Mouse (Mus musculus) stomach, embryonic 16.5 days (tissue): ENCODE data around the gene 1520401A03Rik. TPM values are rescaled to one million over a fixed set of nuclear protein-coding genes. Genes with fewer than 3 reads are reported as not detected.

Source experiments
- ATAC-seq: fragments of 200-750 bp; cut with Nextera tagmentation; 2 replicates; pipeline ENCODE4 v1.8.0; 2017; ENCODE audit warnings: moderate number of reproducible peaks, moderate TSS enrichment; ENCODE audit not compliant: insufficient read depth, low FRiP score
- H3K27ac ChIP-seq: fragments of 300-500 bp; sonication (generic); 2 replicates; pipeline ENCODE4 v1.5.1; 2014; ENCODE audit warnings: low read length
- H3K27me3 ChIP-seq: fragments of 300-500 bp; sonication (generic); 2 replicates; pipeline ENCODE4 v1.6.1; 2014; ENCODE audit warnings: low read length, control low read depth, mixed read lengths; ENCODE audit not compliant: control insufficient read depth, insufficient read depth
- H3K36me3 ChIP-seq: fragments of 300-500 bp; sonication (generic); 2 replicates; pipeline ENCODE4 v1.6.1; 2014; ENCODE audit warnings: low read length; ENCODE audit not compliant: control insufficient read depth, insufficient read depth
- H3K4me1 ChIP-seq: fragments of 300-500 bp; sonication (generic); 2 replicates; pipeline ENCODE4 v1.6.1; 2014; ENCODE audit warnings: low read length, control low read depth, mixed read lengths; ENCODE audit not compliant: control insufficient read depth, insufficient read depth
- H3K4me2 ChIP-seq: fragments of 300-500 bp; sonication (generic); 2 replicates; pipeline ENCODE4 v1.6.1; 2014; ENCODE audit warnings: low read depth, low read length, mixed read lengths
- H3K4me3 ChIP-seq: fragments of 300-500 bp; sonication (generic); replicated peaks from 2 replicates; pipeline ENCODE4 v1.5.1; 2014; ENCODE audit warnings: mild to moderate bottlenecking, low read length
- H3K9ac ChIP-seq: fragments of 300-500 bp; sonication (generic); 2 replicates; pipeline ENCODE4 v1.6.1; 2014; ENCODE audit warnings: low read length
- H3K9me3 ChIP-seq: fragments of 300-500 bp; sonication (generic); replicated peaks from 2 replicates; pipeline ENCODE4 v1.6.1; 2016; ENCODE audit warnings: low read length, control low read depth; ENCODE audit not compliant: control insufficient read depth
- WGBS: fragments of 180-500 bp; shearing (Covaris S2); extraction: QIAGEN DNeasy Blood & Tissue Kit; methylation state at CpG from one replicate; pipeline ENCODE4 v1.1.7; 2014; 5-methylcytosine and 5-hydroxymethylcytosine counted together
- polyA plus RNA-seq: library from polyadenylated mRNA; unstranded; fragments of >200 nt; fragmentation: Nextera tagmentation; extraction: Ambion mirVana; gene quantifications from 2 replicates; pipeline ENCODE4 v1.2.1, GENCODE M21; 2015

The 1520401A03Rik gene
- polyA plus RNA-seq, 1 experiment from 2014 or later = 0.23 TPM

DNA sequence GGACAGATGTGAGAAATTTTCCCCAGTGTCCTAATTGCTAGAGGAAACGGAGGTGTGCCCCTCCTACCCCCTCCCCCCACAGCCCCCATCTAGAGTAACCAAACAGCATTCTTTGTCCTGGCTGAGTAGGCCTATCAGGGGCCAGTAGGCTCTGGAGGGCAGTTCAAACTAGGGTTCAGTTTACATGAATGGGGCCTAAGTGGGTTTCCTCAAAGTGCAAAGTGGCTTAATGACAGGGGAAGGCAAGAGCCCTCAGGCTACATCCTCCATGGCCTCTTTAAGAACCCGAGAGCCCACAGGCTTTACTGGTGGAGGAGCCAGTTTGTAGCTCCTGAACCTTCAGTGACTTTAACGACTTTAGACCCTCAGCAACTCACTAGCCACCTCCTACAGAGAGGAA, 26.8 kb downstream of the 1520401A03Rik start:
- Histone ChIP-seq H3K27ac (no peak overlapping the region), H3K4me3 (no peak overlapping the region)
- no peak for ATAC-seq

DNA sequence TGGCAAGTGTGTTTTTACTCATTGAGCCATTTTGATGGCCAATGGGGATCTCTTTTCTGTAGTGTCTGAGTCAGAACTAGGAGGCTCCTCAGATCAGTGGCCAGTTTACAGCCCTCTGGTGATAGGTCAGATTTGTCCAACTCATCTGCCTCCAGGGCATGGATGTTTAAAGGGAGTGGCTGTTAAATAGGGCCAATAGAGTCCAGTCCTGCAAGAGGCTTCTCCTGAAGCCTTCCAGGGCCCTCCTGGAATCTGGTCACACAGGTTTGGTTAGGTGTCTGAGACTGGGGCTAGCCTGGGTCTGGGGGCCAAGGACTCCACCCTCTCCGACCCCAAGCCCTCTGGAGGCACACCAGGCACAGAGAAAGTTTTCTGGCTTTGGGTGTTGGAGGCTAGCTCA, 28.1 kb downstream of the 1520401A03Rik start:
- no peak overlapping the region for H3K4me2 ChIP-seq
- no peak overlapping the region for H3K27ac ChIP-seq
- peaks cover 3% of the 10 kb centered on the region; the same call in 1 of the 2 replicates for H3K4me1 ChIP-seq
- no peaks in the 10 kb centered on the region for H3K36me3 ChIP-seq
- H3K9me3 ChIP-seq = no peaks in the 10 kb centered on the region
- 0 out of 2 replicates have a peak, but pooled peaks cover 2% of the 10 kb centered on the region for H3K27me3 ChIP-seq
- H3K9ac ChIP-seq = no peak overlapping the region
- 73% methylated on average over 1 of the region's 1 CpGs for WGBS
- H3K4me3 ChIP-seq = no peak overlapping the region
- ATAC-seq = no peak

More for the DNA sequence above, 26.8 kb downstream of the 1520401A03Rik start:
- Histone ChIP-seq H3K36me3 (no peaks in the 10 kb centered on the region), H3K27me3 (peaks cover 5% of the 10 kb centered on the region; the same call in 1 of the 2 replicates), H3K9ac (no peak overlapping the region), H3K4me2 (no peak overlapping the region), H3K4me1 (peaks cover 5% of the 10 kb centered on the region; the same call in 1 of the 2 replicates), H3K9me3 (no peaks in the 10 kb centered on the region)
- WGBS = 23% methylated on average over 3 of the region's 3 CpGs

DNA sequence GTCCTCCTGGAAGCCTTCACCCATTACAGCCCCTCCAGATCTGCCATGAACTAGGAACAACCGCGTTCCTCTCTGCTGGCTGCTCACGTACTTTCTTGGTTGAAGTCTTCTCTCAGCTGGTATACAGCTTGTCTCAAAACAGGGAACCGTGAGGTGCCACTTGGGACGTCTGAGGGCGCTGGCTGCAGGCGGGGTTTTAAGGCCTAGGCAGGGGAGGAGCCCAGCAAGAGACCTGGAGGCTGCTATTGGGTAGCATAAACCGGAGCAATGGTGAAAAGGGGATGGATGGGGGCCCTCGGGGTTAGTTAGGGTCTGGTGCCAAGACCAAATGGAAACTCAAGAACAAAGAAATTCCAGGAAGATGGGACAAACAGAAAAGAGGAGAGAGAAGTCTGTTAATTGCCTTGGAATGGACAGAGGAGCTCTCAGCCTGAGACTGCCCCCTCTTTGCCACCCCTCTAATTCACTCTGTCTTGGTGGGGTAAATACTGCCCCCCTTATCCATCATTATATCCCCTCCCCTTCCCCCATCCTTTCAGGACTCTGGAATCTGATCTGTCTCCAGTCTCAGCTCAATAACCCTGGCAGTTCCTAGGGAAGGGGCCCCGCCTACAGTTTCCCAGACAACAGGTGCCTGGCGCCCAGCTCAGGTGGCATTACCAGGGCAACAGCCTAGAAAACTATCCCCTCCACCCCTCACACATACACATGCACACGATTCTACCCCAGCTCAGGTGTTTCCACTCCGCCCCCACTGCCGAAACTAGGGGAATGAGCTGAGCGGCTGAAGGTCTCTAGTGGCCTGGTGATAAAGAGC, 38.5 kb downstream of the 1520401A03Rik start, which contains the start of gene Cldn9:
Cldn9 (minus strand) TSS at position 171 of the 817 bp plus-strand sequence.
- Histone ChIP-seq H3K4me1 (peaks cover 20% of the 10 kb centered on the region; the same call in 1 of the 2 replicates), H3K4me3 (no peak within 1 kb of the TSS), H3K27me3 (peaks cover 25% of the 10 kb centered on the region), H3K36me3 (no peaks in the 10 kb centered on the region), H3K4me2 (peak within 1 kb of the TSS; percentile 17), H3K9me3 (no peaks in the 10 kb centered on the region), H3K27ac (no peak within 1 kb of the TSS), H3K9ac (peak within 1 kb of the TSS; percentile 16; the same call in 1 of the 2 replicates)
- no peak; the same call in 1 of the 2 replicates for ATAC-seq
- 20% methylated on average over 15 of the region's 15 CpGs for WGBS

DNA sequence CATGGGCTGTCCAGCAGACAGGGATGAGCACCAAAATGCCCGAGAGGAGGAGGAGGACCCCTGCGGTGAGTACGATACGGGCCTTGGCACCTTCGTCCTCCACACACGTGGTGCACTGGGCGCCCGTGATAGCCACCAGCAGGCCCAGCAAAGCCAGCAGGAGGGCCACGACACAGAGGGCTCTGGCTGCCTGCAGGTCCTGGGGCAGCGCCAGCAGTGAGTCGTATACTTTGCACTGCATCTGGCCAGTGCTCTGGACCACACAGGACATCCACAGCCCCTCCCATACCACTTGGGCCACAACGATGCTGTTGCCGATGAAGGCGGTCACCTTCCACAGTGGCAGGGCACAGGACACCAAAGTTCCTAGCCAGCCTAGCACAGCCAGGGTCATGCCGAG, 39.4 kb downstream of the 1520401A03Rik start:
- H3K27ac ChIP-seq = no peak overlapping the region
- H3K4me1 ChIP-seq = peaks cover 20% of the 10 kb centered on the region; the same call in 1 of the 2 replicates
- no peaks in the 10 kb centered on the region for H3K36me3 ChIP-seq
- WGBS = 22% methylated on average over 15 of the region's 15 CpGs
- H3K27me3 ChIP-seq = peaks cover 28% of the 10 kb centered on the region
- peak overlapping the region; percentile 16; the same call in 1 of the 2 replicates for H3K9ac ChIP-seq
- no peak for ATAC-seq
- no peak overlapping the region for H3K4me3 ChIP-seq
- no peaks in the 10 kb centered on the region for H3K9me3 ChIP-seq
- peak overlapping the region; percentile 17 for H3K4me2 ChIP-seq

DNA sequence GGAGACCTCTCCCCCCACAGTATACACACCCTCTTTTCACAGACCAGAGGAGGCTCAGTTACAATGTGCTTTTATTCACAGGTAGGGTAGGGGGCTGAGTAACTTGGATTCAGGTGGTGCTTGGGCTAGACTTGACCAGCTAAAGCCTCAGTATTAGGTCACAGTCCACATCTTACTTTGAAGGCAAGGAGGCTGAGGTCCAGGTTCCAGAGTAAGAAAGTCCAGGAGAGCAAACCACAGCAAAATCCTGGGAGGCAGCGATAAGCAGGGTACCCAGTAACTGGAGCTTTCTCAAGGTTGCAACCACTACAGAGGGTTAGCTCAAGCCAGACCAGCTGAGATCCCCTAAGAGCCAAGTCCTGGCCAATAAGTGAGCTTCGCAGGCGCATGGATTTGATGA, 40.1 kb downstream of the 1520401A03Rik start:
- Histone ChIP-seq H3K9ac (no peak overlapping the region), H3K27me3 (peaks cover 28% of the 10 kb centered on the region), H3K27ac (no peak overlapping the region), H3K4me2 (no peak overlapping the region), H3K36me3 (no peaks in the 10 kb centered on the region), H3K9me3 (no peaks in the 10 kb centered on the region), H3K4me1 (peaks cover 24% of the 10 kb centered on the region; the same call in 1 of the 2 replicates), H3K4me3 (no peak overlapping the region)
- ATAC-seq = no peak
- 61% methylated on average over 3 of the region's 3 CpGs for WGBS

DNA sequence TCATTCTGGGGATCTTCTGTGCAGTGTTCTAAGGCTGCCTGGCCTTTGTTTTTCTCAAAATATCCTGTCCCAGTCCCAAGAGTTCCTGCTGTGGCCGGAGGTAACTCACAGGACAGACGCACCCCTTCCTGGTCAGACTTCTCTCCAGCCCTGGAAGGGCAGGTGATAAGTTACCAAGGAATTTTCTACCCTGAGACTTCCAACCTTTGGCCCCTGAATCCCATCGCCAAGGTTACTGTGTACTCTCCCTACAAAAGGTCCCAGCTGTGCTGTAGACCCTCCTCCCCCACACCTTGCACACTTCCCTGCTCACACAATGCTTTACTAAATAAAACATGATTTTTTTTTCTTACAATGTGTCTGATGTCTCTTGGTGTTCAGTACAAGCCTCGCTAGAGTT, 40.5 kb downstream of the 1520401A03Rik start:
- Histone ChIP-seq H3K9me3 (no peaks in the 10 kb centered on the region), H3K27me3 (peaks cover 28% of the 10 kb centered on the region), H3K9ac (peak overlapping the region; percentile 32; the same call in 1 of the 2 replicates), H3K4me2 (no peak overlapping the region), H3K27ac (peak overlapping the region; percentile 57), H3K36me3 (no peaks in the 10 kb centered on the region), H3K4me1 (peaks cover 24% of the 10 kb centered on the region; the same call in 1 of the 2 replicates), H3K4me3 (no peak overlapping the region)
- 35% methylated on average over 4 of the region's 4 CpGs for WGBS
- ATAC-seq = peak; percentile 16; the same call in 1 of the 2 replicates

DNA sequence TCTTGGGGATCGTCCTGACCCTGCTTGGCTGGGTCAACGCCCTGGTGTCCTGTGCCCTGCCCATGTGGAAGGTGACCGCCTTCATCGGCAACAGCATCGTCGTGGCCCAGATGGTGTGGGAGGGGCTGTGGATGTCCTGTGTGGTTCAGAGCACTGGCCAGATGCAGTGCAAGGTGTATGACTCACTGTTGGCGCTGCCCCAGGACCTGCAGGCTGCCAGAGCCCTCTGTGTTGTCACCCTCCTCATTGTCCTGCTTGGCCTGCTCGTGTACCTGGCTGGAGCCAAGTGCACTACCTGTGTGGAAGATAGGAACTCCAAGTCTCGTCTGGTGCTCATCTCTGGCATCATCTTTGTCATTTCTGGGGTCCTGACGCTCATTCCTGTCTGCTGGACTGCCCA, 41.5 kb downstream of the 1520401A03Rik start:
- Histone ChIP-seq H3K9me3 (no peaks in the 10 kb centered on the region), H3K4me2 (0 out of 2 replicates have a peak overlapping the region, but pooled peaks have one; percentile 10), H3K27ac (peak overlapping the region; percentile 57), H3K9ac (no peak overlapping the region), H3K36me3 (no peaks in the 10 kb centered on the region), H3K27me3 (peaks cover 28% of the 10 kb centered on the region), H3K4me1 (peaks cover 30% of the 10 kb centered on the region; the same call in 1 of the 2 replicates), H3K4me3 (no peak overlapping the region)
- WGBS = 46% methylated on average over 10 of the region's 10 CpGs
- ATAC-seq = 0 out of 2 replicates have a peak, but pooled peaks have one; percentile 26

DNA sequence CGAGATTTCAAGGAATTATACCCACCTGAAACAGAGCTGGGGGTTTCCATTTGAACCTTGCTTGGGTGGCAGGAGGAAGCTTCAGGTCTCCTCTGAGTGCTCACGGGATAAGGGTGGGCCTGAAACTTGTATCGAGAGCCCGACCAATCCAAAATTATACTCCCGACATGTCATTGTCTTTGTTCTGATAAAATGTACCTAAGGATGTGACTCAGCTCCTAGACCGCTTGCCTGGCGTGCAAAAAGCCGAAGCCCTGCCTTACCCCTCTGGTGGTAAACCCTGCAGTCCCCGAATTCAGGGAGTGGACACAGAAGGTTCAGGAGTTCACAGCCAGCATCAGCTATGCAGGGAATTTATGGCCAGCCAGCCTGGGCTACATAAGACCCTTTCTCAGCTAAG, 42.2 kb downstream of the 1520401A03Rik start:
- Histone ChIP-seq H3K27me3 (peaks cover 28% of the 10 kb centered on the region), H3K27ac (0 out of 2 replicates have a peak overlapping the region, but pooled peaks have one; percentile 34), H3K4me2 (peak overlapping the region; percentile 51), H3K9me3 (no peaks in the 10 kb centered on the region), H3K9ac (0 out of 2 replicates have a peak overlapping the region, but pooled peaks have one; percentile 60), H3K4me1 (peaks cover 37% of the 10 kb centered on the region), H3K4me3 (peak overlapping the region; percentile 44), H3K36me3 (no peaks in the 10 kb centered on the region)
- no peak for ATAC-seq
- 59% methylated on average over 9 of the region's 9 CpGs for WGBS
